Mouse (Mus musculus) E14TG2a.4 (cell line): ENCODE data around the gene Rnft1.

ENCODE experiments used
- CTCF ChIP-seq: conservative IDR thresholded peaks from 2 replicates; pipeline ENCODE4 v1.5.1; 2014; ENCODE audit warnings: low read length
- POU5F1 ChIP-seq: IDR thresholded peaks from 2 replicates; pipeline ENCODE4 v1.6.1; 2014; ENCODE audit warnings: low read length, borderline replicate concordance

GRCm38 (mm10) chr11:86507991-86508390 lies 23.5 kb downstream of the Rnft1 start:
- TF ChIP-seq CTCF (no peak), POU5F1 (no peak)
